Mouse (Mus musculus) CD4-positive, CD25-positive, alpha-beta regulatory T cell, adult 2 months (primary cell): Measurements from ENCODE around the gene Samd4b.

Experiments
- DNase-seq: peaks from one replicate; pipeline ENCODE4 v3.0.0-alpha.2; 2012; ENCODE audit warnings: low read depth, low spot score

Samd4b gene

DNA sequence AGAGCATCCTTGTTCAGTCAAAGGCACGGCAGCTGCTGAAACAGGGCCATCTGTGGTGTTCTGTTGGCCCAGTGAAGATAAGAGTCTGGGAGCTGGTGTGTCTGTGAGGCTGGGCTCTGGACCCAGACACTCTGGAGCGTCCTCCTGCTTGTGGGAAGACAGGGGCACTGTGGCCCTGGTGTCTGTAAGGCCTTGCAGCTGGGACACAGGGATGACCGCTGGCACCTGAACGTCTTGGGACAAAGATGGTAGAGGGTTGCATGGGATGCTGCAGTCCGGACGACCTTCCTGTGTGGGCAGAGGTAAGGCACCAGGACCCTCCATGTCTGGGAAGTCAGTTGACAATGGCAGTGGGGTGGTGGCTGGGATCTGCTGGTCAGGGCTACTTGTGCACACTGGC is 237.7 kb downstream of the Samd4b start:
- DNase-seq: no peak

DNA sequence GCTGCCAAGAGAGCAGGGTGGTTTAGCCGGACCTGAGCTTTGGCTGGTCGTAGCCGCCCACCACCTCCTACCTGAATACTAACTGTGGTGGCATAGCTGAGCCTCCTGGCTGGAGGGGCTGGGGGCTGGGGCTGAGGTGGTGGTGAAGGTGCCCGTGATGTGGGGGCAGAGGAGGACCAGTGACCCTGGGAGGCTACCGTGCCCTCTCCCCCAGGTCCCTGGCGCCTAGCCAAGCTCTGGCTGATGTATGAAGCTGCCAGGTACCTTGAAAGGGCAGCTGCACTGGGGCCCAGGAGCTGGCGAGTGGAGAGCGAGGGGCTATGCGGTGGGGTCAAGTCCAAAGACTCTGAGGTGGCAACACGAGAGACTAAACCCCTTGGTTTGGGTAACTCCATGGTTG is 238.1 kb downstream of the Samd4b start:
- DNase-seq: no peak

DNA sequence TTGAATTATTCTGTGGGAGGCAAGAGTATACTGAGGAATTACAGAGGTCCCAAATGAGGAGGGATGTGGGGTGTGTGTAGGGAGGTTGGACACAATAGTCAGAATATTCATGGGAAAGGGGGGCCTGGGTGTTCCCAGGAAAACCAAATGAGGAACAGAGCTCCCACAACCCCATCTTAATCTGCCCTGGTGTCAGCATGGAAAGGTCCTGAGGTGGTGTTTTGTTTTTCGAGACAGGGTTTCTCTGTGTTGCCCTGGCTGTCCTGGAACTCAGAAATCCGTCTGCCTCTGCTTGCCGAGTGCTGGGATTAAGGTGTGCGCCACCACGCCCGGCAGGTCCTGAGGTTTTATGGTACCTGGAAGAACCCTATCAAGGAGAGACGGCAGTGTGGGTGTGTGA is 239.5 kb downstream of the Samd4b start:
- no peak for DNase-seq

DNA sequence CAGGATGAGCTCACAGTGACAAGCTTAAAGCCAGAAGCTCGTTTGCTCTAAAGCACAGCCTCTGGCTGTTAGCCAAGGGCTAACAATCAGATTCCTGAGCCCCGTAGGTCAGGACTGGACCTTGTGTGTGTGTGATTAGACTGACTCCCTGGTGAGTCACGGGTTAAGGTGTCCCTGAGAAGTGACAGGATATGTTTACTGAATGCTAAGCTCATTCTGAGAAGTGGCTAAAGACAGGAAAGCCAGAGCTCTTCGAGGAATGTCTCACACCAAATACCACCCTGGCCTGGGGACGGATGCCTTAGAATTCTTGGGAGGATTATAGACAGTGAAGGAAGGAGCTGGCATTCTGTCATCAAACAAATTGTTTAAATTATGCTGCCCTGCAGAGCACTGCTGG is 240.0 kb downstream of the Samd4b start:
- DNase-seq: no peak

DNA sequence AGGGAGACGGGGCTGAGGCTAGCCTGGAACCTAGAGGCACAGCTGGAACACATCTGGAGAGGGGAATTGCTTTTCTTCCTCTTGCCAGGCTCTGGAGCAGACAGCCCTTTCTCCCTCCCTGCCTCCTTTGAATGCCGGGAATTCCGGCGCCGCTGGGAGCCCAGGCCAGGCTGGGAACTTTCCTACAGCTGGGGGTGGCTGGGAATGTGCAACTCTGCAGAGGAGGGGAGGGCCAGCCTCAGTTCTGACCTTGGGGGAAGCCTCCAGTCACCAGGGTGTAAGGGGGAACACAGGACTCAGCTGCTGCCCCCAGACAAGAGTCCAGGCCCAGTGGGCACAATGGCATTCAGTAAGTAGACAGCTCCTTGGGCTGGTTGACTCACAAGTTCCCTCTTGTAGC is 241.0 kb downstream of the Samd4b start:
- DNase-seq: no peak

DNA sequence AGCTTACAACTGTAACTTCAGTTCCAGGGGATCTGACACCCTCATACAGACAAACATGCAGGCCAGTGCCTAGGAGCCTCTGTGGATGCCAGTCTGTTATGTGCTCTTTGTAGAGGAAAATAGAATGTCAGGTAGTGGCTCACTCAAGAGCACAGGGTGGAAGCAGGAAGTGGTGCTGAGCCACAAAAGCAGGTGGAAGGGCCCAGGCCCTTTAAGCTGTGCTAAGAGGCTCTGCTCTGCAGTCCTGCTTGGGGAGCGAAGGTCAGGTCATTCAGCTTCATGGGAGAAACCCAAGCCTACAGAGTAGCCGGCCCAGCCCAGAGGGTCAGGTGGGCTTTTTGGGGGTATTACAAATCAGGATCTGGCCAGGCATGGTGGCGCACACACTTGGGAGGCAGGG is 242.7 kb downstream of the Samd4b start:
- peak; percentile 66 for DNase-seq

DNA sequence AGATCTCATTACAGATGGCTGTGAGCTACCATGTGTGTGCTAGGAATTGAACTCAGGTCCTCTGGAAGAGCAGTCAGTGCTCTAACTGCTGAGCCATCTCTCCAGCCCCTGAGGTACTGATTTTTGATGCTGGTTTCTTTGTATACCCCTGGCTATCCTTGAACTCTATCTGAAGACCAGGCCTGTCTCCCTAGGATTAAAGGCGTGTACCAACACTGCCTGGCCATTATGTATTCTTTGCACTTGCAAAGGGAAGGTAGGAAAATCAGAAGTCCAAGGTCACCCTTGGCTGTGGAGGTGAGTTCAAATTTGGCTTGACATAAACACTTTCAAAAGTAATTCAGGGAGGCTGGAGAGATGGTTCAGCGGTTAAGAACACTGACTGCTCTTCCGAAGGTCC is 243.3 kb downstream of the Samd4b start:
- DNase-seq: no peak

DNA sequence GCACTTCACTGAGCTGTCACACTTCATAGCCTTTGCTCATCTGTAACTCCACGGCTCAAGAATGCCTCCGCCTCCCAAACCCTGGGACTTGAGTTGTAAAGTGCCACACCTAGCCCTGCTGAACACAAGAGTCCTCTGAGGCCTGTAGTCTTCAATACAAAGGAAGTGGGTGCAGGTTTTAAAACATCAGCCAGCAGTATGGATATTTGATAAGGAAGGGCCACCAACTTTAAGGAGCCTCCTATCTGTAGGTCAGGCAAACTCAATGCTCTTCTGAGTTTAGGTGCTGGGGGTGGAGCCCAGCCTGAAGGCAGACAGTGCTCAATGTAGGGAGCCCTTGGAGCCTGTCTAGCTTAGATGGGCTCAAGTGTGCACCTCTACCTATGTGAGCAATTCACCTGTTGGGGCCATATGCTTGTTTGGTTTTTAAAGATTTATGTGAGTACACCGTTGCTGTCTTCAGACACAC is 243.8 kb downstream of the Samd4b start:
- DNase-seq: no peak

DNA sequence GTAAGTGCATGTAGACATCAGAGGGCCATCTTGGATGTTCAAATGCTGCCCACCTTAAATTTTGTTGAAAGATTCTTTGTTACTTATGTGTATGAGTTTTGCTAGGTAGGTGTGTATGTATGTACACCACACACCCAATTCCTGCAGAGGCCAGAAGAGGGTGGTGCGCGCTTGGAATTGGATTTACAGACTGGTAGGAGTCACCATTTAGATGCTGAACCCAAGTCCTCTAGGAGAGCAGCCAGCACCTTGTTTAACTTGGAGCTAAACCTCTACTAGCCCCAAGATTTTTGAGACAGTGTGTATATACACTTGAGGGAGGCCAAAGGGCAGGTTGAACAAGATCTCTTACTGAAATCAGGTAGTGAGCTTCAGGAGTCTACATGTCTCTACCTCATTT is 244.7 kb downstream of the Samd4b start:
- peak; percentile 39 for DNase-seq

DNA sequence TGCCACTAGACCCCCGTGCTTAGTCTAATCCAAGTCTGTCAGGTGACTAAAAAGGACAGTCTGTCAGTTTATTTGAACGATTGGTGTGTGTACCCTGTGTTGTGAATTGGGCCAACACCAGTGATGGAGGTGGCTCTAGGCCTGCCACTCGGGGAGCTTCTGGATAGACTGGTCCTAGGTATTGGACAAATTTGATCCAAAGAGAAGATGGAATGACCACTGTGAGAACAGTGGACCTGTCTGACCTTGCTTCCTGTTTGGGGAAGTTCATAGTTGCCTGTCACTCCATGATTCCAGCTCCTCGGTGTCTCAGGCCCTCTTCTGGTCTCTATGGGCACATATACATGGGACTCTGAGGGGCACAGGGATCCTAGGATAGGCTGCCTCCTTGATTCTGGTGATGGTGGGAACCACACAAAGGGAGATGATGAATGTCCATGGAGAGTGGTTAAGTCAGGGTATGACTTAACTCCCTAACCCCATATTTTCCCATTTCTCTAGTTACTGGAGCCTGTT is 246.2 kb downstream of the Samd4b start:
- no peak for DNase-seq

DNA sequence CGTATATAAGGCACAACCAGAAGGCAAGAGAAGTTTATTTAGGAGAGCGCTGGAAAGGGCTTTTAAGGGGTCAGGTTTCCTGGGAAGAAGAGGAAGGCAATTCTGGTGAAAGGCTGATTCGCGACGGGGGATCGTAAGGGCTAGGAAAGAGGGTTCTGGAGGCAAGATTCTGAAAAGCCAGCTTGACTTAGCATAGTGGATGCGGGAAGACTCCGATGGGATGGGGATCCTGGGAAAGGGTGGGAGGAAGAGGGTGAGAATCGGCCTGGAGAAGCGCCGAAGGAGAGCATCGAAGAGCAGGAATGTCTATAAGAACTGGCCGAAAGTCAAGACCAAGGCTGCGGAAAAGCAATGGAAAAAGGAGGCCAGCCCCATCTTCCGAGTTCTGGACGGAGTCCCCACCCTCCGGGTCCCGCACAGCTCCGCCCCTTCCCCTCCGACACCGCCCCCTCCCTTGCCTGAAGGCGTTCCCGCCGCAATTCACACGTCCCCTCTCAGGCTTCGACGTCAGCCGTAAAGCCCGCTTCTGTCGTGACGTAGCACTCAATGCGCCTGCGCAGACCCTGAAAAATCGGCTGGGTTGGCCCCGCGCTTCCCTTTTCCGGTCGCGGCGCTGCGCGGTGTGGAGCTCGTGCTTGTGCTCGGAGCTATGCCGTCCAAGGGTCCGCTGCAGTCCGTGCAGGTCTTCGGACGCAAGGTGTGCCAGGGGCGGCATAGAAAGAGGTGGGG is 247.6 kb downstream of the Samd4b start, which contains the start of gene Rps16:
Gene Rps16 (plus strand): TSS at position 498 of the 729 bp plus-strand sequence.
- DNase-seq: peak; percentile 99
